Mouse (Mus musculus) hindbrain, embryonic 16.5 days (tissue): ENCODE measurements at regions not wholly inside any gene's neighbourhood (a gene's known extent, or its start where the extent isn't known, plus 50 kb on each side); places are given as distances from the start of the nearest gene placed in this dataset.

Source experiments
- ATAC-seq: fragments of 200-750 bp; cut with Nextera tagmentation; 2 replicates; pipeline ENCODE4 v1.8.0; 2017; ENCODE audit warnings: moderate TSS enrichment, moderate library complexity
- H3K27ac ChIP-seq: fragments of 300-500 bp; sonication (generic); 2 replicates; pipeline ENCODE4 v1.5.1; 2014; ENCODE audit warnings: low read depth, mild to moderate bottlenecking, control low read depth, low read length, moderate library complexity
- H3K27me3 ChIP-seq: fragments of 300-500 bp; sonication (generic); replicated peaks from 2 replicates; pipeline ENCODE4 v1.6.1; 2014; ENCODE audit warnings: low read length; ENCODE audit not compliant: control insufficient read depth, insufficient read depth
- H3K36me3 ChIP-seq: fragments of 300-500 bp; sonication (generic); 2 replicates; pipeline ENCODE4 v1.6.1; 2014; ENCODE audit warnings: mild to moderate bottlenecking, low read length, moderate library complexity, mixed read lengths; ENCODE audit not compliant: control insufficient read depth, insufficient read depth
- H3K4me1 ChIP-seq: fragments of 300-500 bp; sonication (generic); 2 replicates; pipeline ENCODE4 v1.6.1; 2014; ENCODE audit warnings: low read depth, low read length; ENCODE audit not compliant: control insufficient read depth, insufficient read depth
- H3K4me2 ChIP-seq: fragments of 300-500 bp; sonication (generic); 2 replicates; pipeline ENCODE4 v1.6.1; 2014; ENCODE audit warnings: mild to moderate bottlenecking, low read length, control low read depth, moderate library complexity
- H3K4me3 ChIP-seq: fragments of 300-500 bp; sonication (generic); 2 replicates; pipeline ENCODE4 v1.5.1; 2014; ENCODE audit warnings: mild to moderate bottlenecking, low read length, control low read depth, moderate library complexity
- H3K9ac ChIP-seq: fragments of 300-500 bp; sonication (generic); 2 replicates; pipeline ENCODE4 v1.6.1; 2014; ENCODE audit warnings: low read depth, mild to moderate bottlenecking, control low read depth, low read length, moderate library complexity
- H3K9me3 ChIP-seq: fragments of 300-500 bp; sonication (generic); 2 replicates; pipeline ENCODE4 v1.6.1; 2014; ENCODE audit warnings: mild to moderate bottlenecking, low read length, moderate library complexity; ENCODE audit not compliant: control insufficient read depth
- WGBS: fragments of 180-500 bp; shearing (Covaris S2); extraction: QIAGEN DNeasy Blood & Tissue Kit; methylation state at CpG from one replicate; pipeline ENCODE4 v1.1.7; 2014; 5-methylcytosine and 5-hydroxymethylcytosine counted together

GRCm38 (mm10) chr1:125174725-125175124 is 260.8 kb downstream of the Actr3 start:
- H3K4me1 ChIP-seq: no peaks in the 10 kb centered on the region

GRCm38 (mm10) chr1:125172474-125172873 is 263.1 kb downstream of the Actr3 start:
- Histone ChIP-seq H3K4me3 (no peak overlapping the region), H3K9me3 (no peaks in the 10 kb centered on the region), H3K27ac (no peak overlapping the region), H3K4me2 (no peak overlapping the region), H3K9ac (no peak overlapping the region), H3K4me1 (no peaks in the 10 kb centered on the region), H3K36me3 (no peaks in the 10 kb centered on the region), H3K27me3 (no peaks in the 10 kb centered on the region)
- no peak for ATAC-seq
- 41% methylated on average over 1 of the region's 1 CpGs for WGBS

More at GRCm38 (mm10) chr1:125174725-125175124, 260.8 kb downstream of the Actr3 start:
- Histone ChIP-seq H3K4me2 (no peak overlapping the region), H3K9ac (no peak overlapping the region), H3K4me3 (no peak overlapping the region), H3K9me3 (no peaks in the 10 kb centered on the region), H3K36me3 (no peaks in the 10 kb centered on the region), H3K27me3 (no peaks in the 10 kb centered on the region), H3K27ac (no peak overlapping the region)
- 94% methylated on average over 13 of the region's 13 CpGs for WGBS
- no peak for ATAC-seq

GRCm38 (mm10) chr1:125165226-125165625 is 270.3 kb downstream of the Actr3 start:
- Histone ChIP-seq H3K4me1 (no peaks in the 10 kb centered on the region), H3K9me3 (no peaks in the 10 kb centered on the region), H3K9ac (no peak overlapping the region), H3K36me3 (no peaks in the 10 kb centered on the region), H3K4me2 (no peak overlapping the region), H3K4me3 (no peak overlapping the region), H3K27me3 (no peaks in the 10 kb centered on the region), H3K27ac (no peak overlapping the region)
- no peak for ATAC-seq
- WGBS: 98% methylated on average over 1 of the region's 1 CpGs

- WGBS: 67% methylated on average over 4 of the region's 4 CpGs
- H3K4me3 ChIP-seq: no peak overlapping the region
- H3K27me3 ChIP-seq: no peaks in the 10 kb centered on the region
- no peak overlapping the region for H3K27ac ChIP-seq
- H3K9ac ChIP-seq: no peak overlapping the region
- H3K4me1 ChIP-seq: no peaks in the 10 kb centered on the region
- H3K36me3 ChIP-seq: no peaks in the 10 kb centered on the region
- ATAC-seq: no peak
- no peaks in the 10 kb centered on the region for H3K9me3 ChIP-seq
- no peak overlapping the region for H3K4me2 ChIP-seq
These were observed 277.0 kb downstream of the Actr3 start for GRCm38 (mm10) chr1:125158481-125158880.

- Histone ChIP-seq H3K9ac (no peak overlapping the region), H3K36me3 (no peaks in the 10 kb centered on the region), H3K4me2 (no peak overlapping the region), H3K4me1 (no peaks in the 10 kb centered on the region), H3K27me3 (no peaks in the 10 kb centered on the region), H3K9me3 (no peaks in the 10 kb centered on the region), H3K27ac (no peak overlapping the region), H3K4me3 (no peak overlapping the region)
- no peak for ATAC-seq
- WGBS: 95% methylated on average over 2 of the region's 2 CpGs
These were observed 279.4 kb downstream of the Actr3 start for GRCm38 (mm10) chr1:125156093-125156492.

GRCm38 (mm10) chr1:125149817-125150216 is 285.7 kb downstream of the Actr3 start:
- H3K4me3 ChIP-seq: no peak overlapping the region
- ATAC-seq: no peak

GRCm38 (mm10) chr1:125123861-125124260 is 311.7 kb downstream of the Actr3 start:
- no peak overlapping the region for H3K4me2 ChIP-seq
- no peaks in the 10 kb centered on the region for H3K27me3 ChIP-seq
- 77% methylated on average over 3 of the region's 3 CpGs for WGBS
- no peak for ATAC-seq
- no peaks in the 10 kb centered on the region for H3K4me1 ChIP-seq
- no peaks in the 10 kb centered on the region for H3K36me3 ChIP-seq
- no peaks in the 10 kb centered on the region for H3K9me3 ChIP-seq
- no peak overlapping the region for H3K27ac ChIP-seq
- no peak overlapping the region for H3K4me3 ChIP-seq
- H3K9ac ChIP-seq: no peak overlapping the region

More at GRCm38 (mm10) chr1:125149817-125150216, 285.7 kb downstream of the Actr3 start:
- Histone ChIP-seq H3K9ac (no peak overlapping the region), H3K27ac (no peak overlapping the region), H3K27me3 (no peaks in the 10 kb centered on the region), H3K4me1 (no peaks in the 10 kb centered on the region), H3K4me2 (no peak overlapping the region), H3K36me3 (no peaks in the 10 kb centered on the region), H3K9me3 (no peaks in the 10 kb centered on the region)

- no peak overlapping the region for H3K27ac ChIP-seq
- no peak for ATAC-seq
- H3K4me3 ChIP-seq: no peak overlapping the region
- H3K36me3 ChIP-seq: no peaks in the 10 kb centered on the region
- H3K9ac ChIP-seq: no peak overlapping the region
- no peaks in the 10 kb centered on the region for H3K9me3 ChIP-seq
- no peaks in the 10 kb centered on the region for H3K27me3 ChIP-seq
- WGBS: 83% methylated on average over 2 of the region's 2 CpGs
- H3K4me1 ChIP-seq: no peaks in the 10 kb centered on the region
- no peak overlapping the region for H3K4me2 ChIP-seq
These were observed 334.9 kb downstream of the Actr3 start for GRCm38 (mm10) chr1:125100596-125100995.

GRCm38 (mm10) chr1:125084906-125085305 is 350.6 kb downstream of the Actr3 start:
- 85% methylated on average over 4 of the region's 4 CpGs for WGBS
- H3K27me3 ChIP-seq: no peaks in the 10 kb centered on the region
- H3K9ac ChIP-seq: no peak overlapping the region
- H3K4me2 ChIP-seq: no peak overlapping the region
- no peaks in the 10 kb centered on the region for H3K4me1 ChIP-seq
- H3K9me3 ChIP-seq: 0 out of 2 replicates have a peak, but pooled peaks cover 5% of the 10 kb centered on the region
- H3K36me3 ChIP-seq: no peaks in the 10 kb centered on the region
- H3K4me3 ChIP-seq: no peak overlapping the region
- H3K27ac ChIP-seq: no peak overlapping the region
- no peak for ATAC-seq
